In genomic region chr1:128832201-128832883, GRCm38 (mm10) we compare ENCODE assay signal across 8 mouse cellular contexts.
DNase-seq lines count a peak whose midpoint lies in the region; ATAC-seq lines count a peak whose summit lies in the region.

No protein-coding gene starts in this region.

- peak overlapping the region; percentile 27; the same call in 1 of the 2 replicates for H3K4me3 ChIP-seq in embryonic facial prominence, embryonic 15.5 days (replicated peaks)
- peak overlapping the region; percentile 41 for H3K4me3 ChIP-seq in heart, embryonic 11.5 days (ENCODE audit: low read depth, low read length)
- H3K4me3 ChIP-seq in kidney, embryonic 15.5 days (replicated peaks) = peak overlapping the region; percentile 36

- H3K27me3 ChIP-seq in embryonic facial prominence, embryonic 15.5 days = no peaks in the 10 kb centered on the region
- no peaks in the 10 kb centered on the region for H3K27me3 ChIP-seq in heart, embryonic 11.5 days (ENCODE audit: control insufficient read depth, insufficient read depth, low read length)
- H3K27me3 ChIP-seq in kidney, embryonic 15.5 days = no peaks in the 10 kb centered on the region; the same call in 1 of the 2 replicates

- H3K9me3 ChIP-seq in embryonic facial prominence, embryonic 15.5 days (replicated peaks) = no peaks in the 10 kb centered on the region
- no peaks in the 10 kb centered on the region for H3K9me3 ChIP-seq in heart, embryonic 11.5 days (replicated peaks; ENCODE audit: control insufficient read depth, low read length)
- no peaks in the 10 kb centered on the region for H3K9me3 ChIP-seq in kidney, embryonic 15.5 days (replicated peaks)

- DNase-seq in 416B (ENCODE audit: low read depth) = peak; percentile 85
- peak; percentile 60 to 73 for DNase-seq in adrenal gland, postnatal 4 days (ENCODE audit: low spot score in 2 of 2)
- DNase-seq in liver = peak; percentile 76
- peak; percentile 22 to 71 for DNase-seq in monocyte, adult 2 months (ENCODE audit: low read depth in 1 of 2, low spot score in 2 of 2)
- DNase-seq in spleen, postnatal 36 days (ENCODE audit: low spot score in 2 of 2) = peak; percentile 74

- H3K27ac ChIP-seq in embryonic facial prominence, embryonic 15.5 days (replicated peaks) = no peak overlapping the region
- H3K27ac ChIP-seq in heart, embryonic 11.5 days (ENCODE audit: low read depth, low read length) = no peak overlapping the region
- H3K27ac ChIP-seq in kidney, embryonic 15.5 days = no peak overlapping the region

- no peaks in the 10 kb centered on the region for H3K36me3 ChIP-seq in embryonic facial prominence, embryonic 15.5 days
- no peaks in the 10 kb centered on the region for H3K36me3 ChIP-seq in heart, embryonic 11.5 days (ENCODE audit: control insufficient read depth, insufficient read depth, low read length)
- H3K36me3 ChIP-seq in kidney, embryonic 15.5 days = no peaks in the 10 kb centered on the region

- H3K9ac ChIP-seq in embryonic facial prominence, embryonic 15.5 days = no peak overlapping the region
- H3K9ac ChIP-seq in heart, embryonic 11.5 days (ENCODE audit: low read depth, low read length) = peak overlapping the region; percentile 66
- 0 out of 2 replicates have a peak overlapping the region, but pooled peaks have one; percentile 21 for H3K9ac ChIP-seq in kidney, embryonic 15.5 days

- peak overlapping the region; percentile 28 for H3K4me2 ChIP-seq in embryonic facial prominence, embryonic 15.5 days (replicated peaks)
- H3K4me2 ChIP-seq in heart, embryonic 11.5 days = peak overlapping the region; percentile 69
- H3K4me2 ChIP-seq in kidney, embryonic 15.5 days = peak overlapping the region; percentile 58

- WGBS in embryonic facial prominence, embryonic 15.5 days = 36% methylated on average over 18 of the region's 18 CpGs
- WGBS in heart, embryonic 11.5 days (ENCODE audit: insufficient replicate concordance) = 24% methylated on average over 18 of the region's 18 CpGs
- WGBS in kidney, embryonic 15.5 days = 23% methylated on average over 18 of the region's 18 CpGs

- ATAC-seq in embryonic facial prominence, embryonic 15.5 days (ENCODE audit: insufficient number of reproducible peaks, low FRiP score, low TSS enrichment, low read depth) = no peak; the same call in 1 of the 2 replicates
- no peak for ATAC-seq in heart, embryonic 11.5 days (replicated peaks; ENCODE audit: insufficient number of reproducible peaks, low FRiP score, low TSS enrichment)
- peak; percentile 85 for ATAC-seq in kidney, embryonic 15.5 days (replicated peaks; ENCODE audit: low FRiP score)

- peaks cover 9% of the 10 kb centered on the region; the same call in 1 of the 2 replicates for H3K4me1 ChIP-seq in embryonic facial prominence, embryonic 15.5 days
- no peaks in the 10 kb centered on the region for H3K4me1 ChIP-seq in heart, embryonic 11.5 days (ENCODE audit: control insufficient read depth, insufficient read depth, low read length)
- peaks cover 13% of the 10 kb centered on the region for H3K4me1 ChIP-seq in kidney, embryonic 15.5 days
